Mouse (Mus musculus): ENCODE measurements around the gene Pola1.
"Not testable (repeated sequence)": the region's sequence is repeated elsewhere in the genome, so short reads cannot be mapped to it uniquely, and the experiment has no call there.

Pola1 gene

GRCm38 (mm10) chrX:93429738-93430260 is 202.2 kb downstream of the Pola1 start:
- no peak for DNase-seq (ENCODE audit: low spot score in 2 of 2)

GRCm38 (mm10) chrX:93428956-93429737 is 202.8 kb downstream of the Pola1 start:
- no peak for DNase-seq (ENCODE audit: low spot score in 2 of 2)

- DNase-seq (ENCODE audit: low spot score in 2 of 2) = not testable (repeated sequence)
Observed at GRCm38 (mm10) chrX:93400871-93401270, 231.1 kb downstream of the Pola1 start.

- DNase-seq (ENCODE audit: low spot score in 2 of 2) = no peak
Observed at GRCm38 (mm10) chrX:93397089-93397488, 234.9 kb downstream of the Pola1 start.

GRCm38 (mm10) chrX:93377285-93377972 is 254.5 kb downstream of the Pola1 start:
- no peak for DNase-seq (ENCODE audit: low spot score in 2 of 2)

DNA sequence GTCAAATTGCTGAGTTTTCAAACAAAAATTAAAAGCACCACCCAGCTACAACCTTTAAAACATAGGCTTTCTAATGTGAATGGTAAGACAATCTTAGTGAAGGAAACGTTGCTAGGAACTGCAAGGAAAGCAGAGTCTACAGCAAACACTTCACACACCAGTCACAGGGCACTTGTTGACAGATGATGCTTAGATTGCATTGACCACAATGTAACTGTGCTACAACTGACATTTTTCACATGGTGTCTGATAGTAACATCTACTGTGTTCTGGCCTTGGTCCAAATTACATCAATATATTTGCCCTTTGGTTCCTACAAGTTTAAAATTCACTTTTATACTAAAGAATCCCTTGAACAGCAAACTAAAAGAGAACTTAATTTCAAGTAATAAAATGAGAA is 258.5 kb downstream of the Pola1 start:
- no peak for DNase-seq (ENCODE audit: low spot score in 2 of 2)

GRCm38 (mm10) chrX:93369708-93370107 is 262.2 kb downstream of the Pola1 start:
- DNase-seq (ENCODE audit: low spot score in 2 of 2) = no peak

DNA sequence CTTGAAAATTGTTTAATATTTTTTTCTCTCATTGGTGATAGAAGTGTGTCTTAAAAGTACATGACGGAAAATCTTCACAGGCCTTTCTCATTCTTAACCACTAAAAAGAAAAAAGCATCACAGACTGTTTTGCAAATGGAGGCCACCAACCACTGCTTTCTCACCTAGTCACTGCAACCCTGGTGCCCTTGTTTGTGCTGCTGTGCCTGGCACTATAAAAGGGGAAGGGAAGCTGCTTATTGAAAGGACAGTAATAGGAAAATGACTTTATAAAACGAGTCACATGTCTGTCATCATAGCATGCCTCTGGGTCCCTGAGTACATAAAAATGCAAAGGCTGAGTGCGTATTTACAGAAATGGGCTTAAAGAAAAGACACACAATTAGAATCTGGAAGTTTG is 263.7 kb downstream of the Pola1 start:
- no peak for DNase-seq (ENCODE audit: low spot score in 2 of 2)

DNA sequence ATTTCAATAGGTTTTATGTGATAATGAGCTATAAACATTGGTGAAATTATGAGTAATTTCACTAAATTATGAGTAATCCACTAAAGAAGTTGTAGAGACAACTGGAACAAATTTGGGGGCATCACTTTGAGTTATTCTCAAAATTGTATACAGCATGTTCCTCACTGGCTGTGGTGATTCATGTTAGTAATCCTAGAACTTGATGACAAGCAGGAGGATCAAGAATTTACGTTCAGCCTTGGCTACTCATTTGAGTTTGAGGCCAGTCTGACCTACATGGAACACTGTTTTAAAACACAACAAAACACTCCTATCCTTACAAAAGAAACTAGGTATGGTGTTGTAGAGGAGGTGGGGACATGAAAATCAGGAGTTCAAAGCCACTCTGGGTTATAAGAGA is 310.6 kb downstream of the Pola1 start:
- no peak for DNase-seq (ENCODE audit: low spot score in 2 of 2)

DNA sequence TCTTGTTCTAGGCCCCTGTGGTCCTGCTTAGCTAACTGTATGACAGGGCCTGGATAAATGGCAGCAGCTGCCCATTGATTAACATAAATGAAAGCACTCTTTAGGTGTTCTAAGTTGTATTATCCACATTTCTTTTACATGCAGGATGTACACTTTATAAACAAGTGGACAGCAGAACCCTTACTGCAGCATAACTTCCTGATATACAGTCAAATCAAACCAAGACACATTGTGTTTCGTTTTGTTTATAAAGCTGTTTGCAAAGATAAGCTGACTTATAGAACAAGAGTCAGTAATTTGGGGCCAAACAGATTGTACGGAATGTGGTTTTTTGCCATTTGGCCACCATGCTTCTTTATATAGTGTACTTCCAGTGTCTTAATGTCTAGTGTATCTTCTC is 312.0 kb downstream of the Pola1 start:
- no peak for DNase-seq (ENCODE audit: low spot score in 2 of 2)

DNA sequence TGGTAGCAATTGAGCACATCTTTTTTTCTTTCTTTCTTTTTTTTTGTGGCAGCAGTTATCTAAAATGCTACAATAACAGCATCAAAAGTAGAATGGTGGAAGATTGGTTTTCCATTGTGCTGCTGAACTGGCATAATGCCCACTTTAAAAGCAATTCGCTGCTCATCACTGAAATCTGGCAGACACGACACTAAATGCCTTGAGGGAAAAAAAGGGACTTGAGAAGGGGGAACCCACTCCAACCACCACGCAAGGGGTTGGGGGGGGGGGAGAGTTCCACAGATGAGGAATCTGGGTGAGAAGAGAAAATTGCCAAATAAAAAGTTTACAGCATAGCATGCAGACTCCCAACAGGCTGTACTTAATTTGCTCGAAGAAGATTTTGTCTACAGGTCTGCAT is 314.4 kb downstream of the Pola1 start:
- DNase-seq (ENCODE audit: low spot score in 2 of 2) = no peak

DNA sequence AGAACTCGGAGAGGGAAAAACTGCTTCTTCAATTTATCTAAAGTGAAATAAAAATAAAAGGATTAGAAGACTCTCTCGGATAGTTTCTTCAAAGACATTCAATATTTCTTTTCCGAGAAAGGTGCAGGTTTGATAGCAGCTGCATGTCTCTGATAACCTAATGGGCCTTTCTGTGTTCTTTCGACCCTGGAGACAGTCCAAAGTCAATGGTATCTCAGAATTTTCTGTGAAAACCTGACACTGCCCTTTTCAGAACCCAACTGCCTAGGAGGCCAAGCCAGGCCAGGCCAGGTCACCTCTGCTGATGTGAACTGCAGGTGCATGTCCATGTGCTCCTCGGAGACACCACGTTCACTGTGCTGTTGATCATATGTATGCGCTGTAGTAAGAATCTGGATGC is 326.2 kb downstream of the Pola1 start:
- DNase-seq (ENCODE audit: low spot score in 2 of 2) = no peak

GRCm38 (mm10) chrX:93301798-93302197 is 330.2 kb downstream of the Pola1 start:
- no peak for DNase-seq (ENCODE audit: low spot score in 2 of 2)

DNA sequence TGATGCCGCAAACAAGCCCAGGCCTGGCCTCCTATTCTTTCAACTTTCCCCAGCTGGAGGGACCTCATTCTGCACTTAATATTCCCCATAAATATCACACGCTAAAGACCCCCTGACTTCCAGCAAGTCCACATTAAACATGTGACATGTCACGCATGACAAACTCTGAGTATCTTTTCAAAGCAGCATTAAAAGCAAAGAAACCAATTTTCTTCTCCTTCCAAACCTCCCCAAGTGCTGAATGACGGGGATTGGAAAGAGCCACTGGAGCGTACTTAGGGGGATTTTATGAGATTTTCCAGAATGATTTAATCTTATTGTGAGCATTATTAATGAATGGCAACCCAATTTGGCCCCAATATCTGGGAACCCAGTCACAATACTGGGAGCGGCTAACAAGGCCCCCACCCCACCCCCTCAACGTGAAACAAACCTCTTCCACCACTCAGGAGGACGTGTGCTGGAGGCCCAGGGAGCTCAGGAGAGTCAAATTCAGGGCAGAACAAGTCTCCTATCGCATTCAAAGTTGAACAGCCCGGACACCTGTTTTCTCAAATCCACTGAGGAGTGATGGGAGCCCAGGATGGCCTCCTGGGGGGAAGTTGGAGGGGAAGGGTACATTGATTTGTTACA is 331.7 kb downstream of the Pola1 start:
- DNase-seq (ENCODE audit: low spot score in 2 of 2) = no peak

- DNase-seq (ENCODE audit: low spot score in 2 of 2) = no peak
Observed at GRCm38 (mm10) chrX:93299771-93300170, 332.2 kb downstream of the Pola1 start.

- DNase-seq (ENCODE audit: low spot score in 2 of 2) = no peak
Observed at GRCm38 (mm10) chrX:93299046-93299626, 332.8 kb downstream of the Pola1 start.

- DNase-seq (ENCODE audit: low spot score in 2 of 2) = no peak
Observed at GRCm38 (mm10) chrX:93297001-93297441, 334.9 kb downstream of the Pola1 start.

GRCm38 (mm10) chrX:93295819-93296218 is 336.1 kb downstream of the Pola1 start:
- no peak for DNase-seq (ENCODE audit: low spot score in 2 of 2)

GRCm38 (mm10) chrX:93294736-93295490 is 337.0 kb downstream of the Pola1 start:
- DNase-seq (ENCODE audit: low spot score in 2 of 2) = no peak

DNA sequence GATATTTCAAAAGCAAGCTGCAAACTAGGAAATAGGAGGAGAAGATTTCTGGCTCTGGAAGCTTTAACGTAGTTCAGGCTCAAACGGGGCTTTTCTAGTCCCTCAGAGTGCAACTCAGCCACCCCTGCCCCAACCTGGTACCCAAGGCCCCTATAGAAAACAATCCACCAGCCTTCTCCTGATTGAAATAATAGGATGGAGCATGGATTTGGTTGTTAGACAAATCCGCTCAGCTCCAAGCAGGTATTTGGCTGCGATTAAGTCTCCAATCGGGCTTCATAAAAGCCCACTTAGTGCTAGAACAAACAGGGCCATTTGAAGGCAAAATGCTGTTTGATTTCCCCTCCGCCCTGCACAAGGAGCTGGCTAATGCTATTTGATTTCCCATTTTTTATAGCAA is 339.9 kb downstream of the Pola1 start:
- no peak for DNase-seq (ENCODE audit: low spot score in 2 of 2)

DNA sequence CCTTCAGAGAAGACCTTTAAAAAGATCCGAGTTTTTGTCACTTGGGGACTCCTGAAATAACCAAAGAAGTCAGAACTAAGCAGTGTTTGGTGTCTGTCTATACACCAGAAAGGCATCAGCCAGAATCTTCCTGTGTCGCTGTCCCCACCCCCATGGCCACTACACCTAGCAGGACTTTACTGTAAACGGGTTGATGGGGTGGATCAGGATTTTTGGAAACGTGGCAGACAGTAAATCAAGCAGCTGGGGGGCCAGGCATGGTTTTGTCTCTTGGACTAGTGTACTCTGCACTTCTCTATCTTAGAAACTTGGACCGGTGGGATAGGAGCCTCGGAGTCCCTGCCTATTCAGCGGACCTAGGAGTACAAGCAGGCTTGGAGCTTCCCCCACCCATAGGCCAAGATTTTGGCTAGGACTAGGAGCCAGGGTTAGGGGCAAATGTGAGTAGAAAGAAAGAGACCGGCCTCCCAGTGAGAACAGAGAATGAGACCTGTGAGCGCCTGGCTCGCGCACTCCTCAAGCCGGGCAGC is 342.0 kb downstream of the Pola1 start:
- DNase-seq (ENCODE audit: low spot score in 2 of 2) = no peak

Data from urinary bladder, postnatal 36 days (tissue).